Mouse (Mus musculus): ENCODE results near the gene Fbf1.
A peak's percentile ranks its signal among the peaks of the same experiment; 100 is the strongest.

GRCm38 (mm10) chr11:116096213-116097108, 71.5 kb downstream of the Fbf1 start:
- TF ChIP-seq CTCF (IDR thresholded peaks at IDR 0.05; ENCODE audit: borderline replicate concordance, extremely low read depth, insufficient read depth, insufficient read length), result peak; percentile 44; the same call in 1 of the 2 replicates
- no peak for TF ChIP-seq POLR2A (IDR thresholded peaks at IDR 0.05; ENCODE audit: borderline replicate concordance, extremely low read depth, insufficient read depth, insufficient read length, poor library complexity, severe bottlenecking)

Data from brain, embryonic 14.5 days (tissue).